Mouse (Mus musculus): ENCODE measurements at regions not wholly inside any gene's neighbourhood (a gene's known extent, or its start where the extent isn't known, plus 50 kb on each side); places are given as distances from the start of the nearest gene placed in this dataset.
"Not testable (repeated sequence)": the region's sequence is repeated elsewhere in the genome, so short reads cannot be mapped to it uniquely, and the experiment has no call there.

- Histone ChIP-seq H3K4me1 (ENCODE audit: control insufficient read depth, insufficient read depth, low read length) (no peaks in the 10 kb centered on the region), H3K4me3 (ENCODE audit: insufficient read depth, low read length) (no peak overlapping the region), H3K27ac (ENCODE audit: insufficient read depth, low read length) (no peak overlapping the region)
- TF ChIP-seq POLR2A (IDR thresholded peaks at IDR 0.05; ENCODE audit: extremely low read depth, insufficient read depth, low read length) (no peak), CTCF (IDR thresholded peaks at IDR 0.05; ENCODE audit: extremely low read depth, insufficient read depth, low read length) (no peak)
Measured at GRCm38 (mm10) chr10:120697275-120697856, 201.5 kb downstream of the Msrb3 start.

- Histone ChIP-seq H3K4me3 (ENCODE audit: insufficient read depth, low read length) (no peak overlapping the region), H3K4me1 (ENCODE audit: control insufficient read depth, insufficient read depth, low read length) (no peaks in the 10 kb centered on the region), H3K27ac (ENCODE audit: insufficient read depth, low read length) (no peak overlapping the region)
- TF ChIP-seq POLR2A (IDR thresholded peaks at IDR 0.05; ENCODE audit: extremely low read depth, insufficient read depth, low read length) (no peak), CTCF (IDR thresholded peaks at IDR 0.05; ENCODE audit: extremely low read depth, insufficient read depth, low read length) (no peak)
Measured at GRCm38 (mm10) chr10:120696481-120696880, 202.4 kb downstream of the Msrb3 start.

- Histone ChIP-seq H3K4me3 (ENCODE audit: insufficient read depth, low read length) (no peak overlapping the region), H3K27ac (ENCODE audit: insufficient read depth, low read length) (no peak overlapping the region), H3K4me1 (ENCODE audit: control insufficient read depth, insufficient read depth, low read length) (no peaks in the 10 kb centered on the region)
- TF ChIP-seq CTCF (IDR thresholded peaks at IDR 0.05; ENCODE audit: extremely low read depth, insufficient read depth, low read length) (no peak), POLR2A (IDR thresholded peaks at IDR 0.05; ENCODE audit: extremely low read depth, insufficient read depth, low read length) (no peak)
Measured at GRCm38 (mm10) chr10:120694472-120694871, 204.4 kb downstream of the Msrb3 start.

GRCm38 (mm10) chr10:120691451-120691850 is 207.4 kb downstream of the Msrb3 start:
- Histone ChIP-seq H3K27ac (ENCODE audit: insufficient read depth, low read length) (no peak overlapping the region), H3K4me1 (ENCODE audit: control insufficient read depth, insufficient read depth, low read length) (no peaks in the 10 kb centered on the region), H3K4me3 (ENCODE audit: insufficient read depth, low read length) (no peak overlapping the region)
- TF ChIP-seq CTCF (IDR thresholded peaks at IDR 0.05; ENCODE audit: extremely low read depth, insufficient read depth, low read length) = no peak
- no peak for TF ChIP-seq POLR2A (IDR thresholded peaks at IDR 0.05; ENCODE audit: extremely low read depth, insufficient read depth, low read length)

GRCm38 (mm10) chr10:120686123-120686522 is 209.9 kb upstream of the Hmga2 start:
- TF ChIP-seq CTCF (IDR thresholded peaks at IDR 0.05; ENCODE audit: extremely low read depth, insufficient read depth, low read length) (no peak), POLR2A (IDR thresholded peaks at IDR 0.05; ENCODE audit: extremely low read depth, insufficient read depth, low read length) (no peak)
- H3K4me1 ChIP-seq (ENCODE audit: control insufficient read depth, insufficient read depth, low read length) = no peaks in the 10 kb centered on the region
- H3K27ac ChIP-seq (ENCODE audit: insufficient read depth, low read length) = no peak overlapping the region
- H3K4me3 ChIP-seq (ENCODE audit: insufficient read depth, low read length) = no peak overlapping the region

- TF ChIP-seq CTCF (IDR thresholded peaks at IDR 0.05; ENCODE audit: extremely low read depth, insufficient read depth, low read length) = no peak
- TF ChIP-seq POLR2A (IDR thresholded peaks at IDR 0.05; ENCODE audit: extremely low read depth, insufficient read depth, low read length) = no peak
Measured at GRCm38 (mm10) chr10:120682021-120682420, 205.8 kb upstream of the Hmga2 start.

GRCm38 (mm10) chr10:120679982-120680381 is 203.7 kb upstream of the Hmga2 start:
- Histone ChIP-seq H3K4me3 (ENCODE audit: insufficient read depth, low read length) (no peak overlapping the region), H3K27ac (ENCODE audit: insufficient read depth, low read length) (no peak overlapping the region), H3K4me1 (ENCODE audit: control insufficient read depth, insufficient read depth, low read length) (no peaks in the 10 kb centered on the region)
- TF ChIP-seq CTCF (IDR thresholded peaks at IDR 0.05; ENCODE audit: extremely low read depth, insufficient read depth, low read length) = no peak
- no peak for TF ChIP-seq POLR2A (IDR thresholded peaks at IDR 0.05; ENCODE audit: extremely low read depth, insufficient read depth, low read length)

More at GRCm38 (mm10) chr10:120682021-120682420, 205.8 kb upstream of the Hmga2 start:
- Histone ChIP-seq H3K27ac (ENCODE audit: insufficient read depth, low read length) (no peak overlapping the region), H3K4me3 (ENCODE audit: insufficient read depth, low read length) (no peak overlapping the region), H3K4me1 (ENCODE audit: control insufficient read depth, insufficient read depth, low read length) (no peaks in the 10 kb centered on the region)

- Histone ChIP-seq H3K4me3 (ENCODE audit: insufficient read depth, low read length) (no peak overlapping the region), H3K4me1 (ENCODE audit: control insufficient read depth, insufficient read depth, low read length) (no peaks in the 10 kb centered on the region), H3K27ac (ENCODE audit: insufficient read depth, low read length) (no peak overlapping the region)
- TF ChIP-seq CTCF (IDR thresholded peaks at IDR 0.05; ENCODE audit: extremely low read depth, insufficient read depth, low read length) (no peak), POLR2A (IDR thresholded peaks at IDR 0.05; ENCODE audit: extremely low read depth, insufficient read depth, low read length) (no peak)
Measured at GRCm38 (mm10) chr10:120678277-120678676, 202.0 kb upstream of the Hmga2 start.

GRCm38 (mm10) chr10:120675369-120675768 is 199.1 kb upstream of the Hmga2 start:
- Histone ChIP-seq H3K4me1 (ENCODE audit: control insufficient read depth, insufficient read depth, low read length) (no peaks in the 10 kb centered on the region), H3K4me3 (ENCODE audit: insufficient read depth, low read length) (no peak overlapping the region), H3K27ac (ENCODE audit: insufficient read depth, low read length) (no peak overlapping the region)
- TF ChIP-seq POLR2A (IDR thresholded peaks at IDR 0.05; ENCODE audit: extremely low read depth, insufficient read depth, low read length) (no peak), CTCF (IDR thresholded peaks at IDR 0.05; ENCODE audit: extremely low read depth, insufficient read depth, low read length) (no peak)

GRCm38 (mm10) chr10:120674321-120675045 is 198.2 kb upstream of the Hmga2 start:
- TF ChIP-seq CTCF (IDR thresholded peaks at IDR 0.05; ENCODE audit: extremely low read depth, insufficient read depth, low read length) (no peak), POLR2A (IDR thresholded peaks at IDR 0.05; ENCODE audit: extremely low read depth, insufficient read depth, low read length) (no peak)
- no peak overlapping the region for H3K4me3 ChIP-seq (ENCODE audit: insufficient read depth, low read length)
- H3K4me1 ChIP-seq (ENCODE audit: control insufficient read depth, insufficient read depth, low read length) = no peaks in the 10 kb centered on the region
- no peak overlapping the region for H3K27ac ChIP-seq (ENCODE audit: insufficient read depth, low read length)

GRCm38 (mm10) chr10:120667678-120668031 is 191.4 kb upstream of the Hmga2 start:
- H3K27ac ChIP-seq (ENCODE audit: insufficient read depth, low read length); H3K4me1 ChIP-seq (ENCODE audit: control insufficient read depth, insufficient read depth, low read length); H3K4me3 ChIP-seq (ENCODE audit: insufficient read depth, low read length): not testable (repeated sequence)
